Mouse (Mus musculus): ENCODE data around the gene Prn. TPM values are rescaled to one million over a fixed set of nuclear protein-coding genes. Genes with fewer than 3 reads are reported as not detected.

The Prn gene
- polyA plus RNA-seq, 1 experiment from 2014 or later = not detected

DNA sequence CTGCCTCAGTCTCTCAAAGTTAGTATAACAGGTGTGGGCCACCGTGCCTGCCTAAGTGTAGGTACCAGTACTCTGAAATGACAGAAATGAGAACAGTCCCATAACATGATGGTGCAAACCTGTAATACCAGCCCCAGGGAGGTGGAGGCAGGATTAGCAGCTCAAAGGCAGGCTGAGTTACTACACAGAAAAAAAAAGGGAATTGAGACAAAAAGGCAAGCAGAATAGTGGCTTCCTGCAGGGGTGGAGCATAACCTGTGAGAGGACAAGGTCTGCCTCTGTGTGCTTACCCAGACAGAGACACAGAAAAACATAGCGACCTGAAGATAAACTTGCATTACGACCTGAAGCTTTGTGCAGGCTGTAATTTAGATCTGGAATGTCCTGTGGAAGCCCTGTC lies 66.9 kb downstream of the Prn start:
- Histone ChIP-seq H3K4me2 (replicated peaks; ENCODE audit: low read depth) (no peak overlapping the region), H3K4me1 (replicated peaks; ENCODE audit: control insufficient read depth, insufficient read depth, low read length) (no peaks in the 10 kb centered on the region), H3K27ac (ENCODE audit: low read depth, low read length) (no peak overlapping the region), H3K9ac (ENCODE audit: low read depth, low read length) (no peak overlapping the region), H3K27me3 (replicated peaks; ENCODE audit: control insufficient read depth, insufficient read depth, low read length) (no peaks in the 10 kb centered on the region), H3K4me3 (ENCODE audit: low read depth, low read length) (no peak overlapping the region), H3K9me3 (ENCODE audit: control insufficient read depth) (peaks cover 3% of the 10 kb centered on the region; the same call in 1 of the 2 replicates), H3K36me3 (ENCODE audit: control insufficient read depth, insufficient read depth) (no peaks in the 10 kb centered on the region)
- ATAC-seq = no peak
- no peak for TF ChIP-seq CTCF (IDR thresholded peaks at IDR 0.05; ENCODE audit: low read depth)
- 48% methylated on average over 3 of the region's 3 CpGs for WGBS

DNA sequence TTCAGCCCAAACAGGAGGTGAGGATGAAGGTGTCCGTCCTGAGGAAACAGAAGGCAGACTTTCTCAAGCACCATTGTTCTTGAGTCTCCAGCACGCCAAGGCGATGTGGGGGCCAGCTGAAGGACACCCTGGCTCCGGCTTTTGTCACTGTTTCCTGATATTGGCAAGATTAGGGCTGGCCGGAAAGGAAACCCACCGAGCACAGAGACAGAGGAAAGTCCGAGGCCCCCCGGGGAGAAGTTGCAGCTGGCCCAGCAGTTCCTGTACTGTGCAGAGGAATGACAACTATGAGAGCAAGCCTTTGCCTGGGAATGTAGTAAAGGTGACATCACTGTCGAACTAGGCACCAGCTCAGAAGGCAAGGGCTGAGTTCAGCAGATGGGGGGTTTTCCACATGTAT lies 71.1 kb downstream of the Prn start:
- 32% methylated on average over 9 of the region's 9 CpGs for WGBS
- H3K9me3 ChIP-seq (ENCODE audit: control insufficient read depth) = peaks cover 3% of the 10 kb centered on the region; the same call in 1 of the 2 replicates
- no peaks in the 10 kb centered on the region for H3K36me3 ChIP-seq (ENCODE audit: control insufficient read depth, insufficient read depth)
- no peak overlapping the region for H3K4me2 ChIP-seq (replicated peaks; ENCODE audit: low read depth)
- peaks cover 5% of the 10 kb centered on the region; the same call in 1 of the 2 replicates for H3K27me3 ChIP-seq (replicated peaks; ENCODE audit: control insufficient read depth, insufficient read depth, low read length)
- no peak for ATAC-seq
- H3K9ac ChIP-seq (ENCODE audit: low read depth, low read length) = no peak overlapping the region
- no peak overlapping the region for H3K27ac ChIP-seq (ENCODE audit: low read depth, low read length)
- H3K4me3 ChIP-seq (ENCODE audit: low read depth, low read length) = no peak overlapping the region
- no peaks in the 10 kb centered on the region for H3K4me1 ChIP-seq (replicated peaks; ENCODE audit: control insufficient read depth, insufficient read depth, low read length)
- TF ChIP-seq CTCF (IDR thresholded peaks at IDR 0.05; ENCODE audit: low read depth) = no peak

DNA sequence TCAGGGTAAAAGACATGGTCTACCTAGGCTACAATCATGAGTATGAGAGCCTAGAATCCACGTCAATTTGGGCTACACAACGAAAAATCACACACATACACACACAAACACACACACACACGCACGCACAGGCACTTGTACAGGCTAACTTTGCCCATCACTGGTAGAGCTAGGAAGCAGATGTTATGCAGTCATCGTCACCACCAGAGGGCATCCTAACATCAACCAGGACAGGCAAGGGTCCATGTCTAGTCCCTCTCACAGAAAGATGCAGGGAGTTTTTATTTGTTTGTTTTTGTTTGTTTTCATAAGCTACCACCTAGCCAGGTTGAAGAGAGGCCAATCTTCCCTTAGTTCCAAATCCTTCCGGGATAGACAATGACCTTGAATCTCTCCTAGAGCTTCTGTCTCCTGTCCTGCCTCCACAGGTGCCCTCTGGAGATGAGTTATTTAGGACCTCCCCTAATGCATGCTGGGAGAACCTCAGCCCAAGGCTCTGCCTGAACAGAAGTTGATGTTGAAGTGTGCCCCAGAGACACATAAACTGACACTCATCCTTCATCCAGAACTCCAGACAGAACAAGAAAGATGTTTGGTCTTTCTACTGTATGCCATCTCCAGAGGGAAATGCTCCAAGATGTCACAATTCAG lies 72.9 kb downstream of the Prn start:
- Histone ChIP-seq H3K27ac (ENCODE audit: low read depth, low read length) (no peak overlapping the region), H3K4me3 (ENCODE audit: low read depth, low read length) (no peak overlapping the region), H3K9me3 (ENCODE audit: control insufficient read depth) (peaks cover 3% of the 10 kb centered on the region; the same call in 1 of the 2 replicates), H3K9ac (ENCODE audit: low read depth, low read length) (no peak overlapping the region), H3K36me3 (ENCODE audit: control insufficient read depth, insufficient read depth) (no peaks in the 10 kb centered on the region), H3K4me2 (replicated peaks; ENCODE audit: low read depth) (no peak overlapping the region), H3K27me3 (replicated peaks; ENCODE audit: control insufficient read depth, insufficient read depth, low read length) (peaks cover 5% of the 10 kb centered on the region; the same call in 1 of the 2 replicates), H3K4me1 (replicated peaks; ENCODE audit: control insufficient read depth, insufficient read depth, low read length) (no peaks in the 10 kb centered on the region)
- WGBS = 10% methylated on average over 6 of the region's 6 CpGs
- ATAC-seq = no peak
- peak; percentile 98 for TF ChIP-seq CTCF (IDR thresholded peaks at IDR 0.05; ENCODE audit: low read depth)

DNA sequence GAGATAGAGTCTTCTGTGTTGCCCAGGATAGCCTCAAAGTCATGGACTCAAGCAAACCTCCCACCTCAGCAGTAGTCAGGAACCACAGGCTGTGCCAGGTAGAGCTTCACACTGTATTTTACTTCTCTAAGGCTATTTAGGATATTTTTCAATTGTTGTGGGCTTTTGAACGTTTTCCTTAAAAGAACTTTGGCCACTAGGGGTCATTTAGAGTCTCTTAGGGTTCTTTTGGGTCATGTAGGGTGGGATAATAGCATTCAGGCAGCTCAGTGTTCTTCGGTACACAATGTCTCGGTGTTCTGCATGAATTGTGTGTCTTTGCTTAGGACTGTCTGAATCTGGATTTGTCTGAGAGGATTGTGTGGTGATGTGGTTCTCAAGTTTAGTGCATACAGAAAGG lies 78.2 kb downstream of the Prn start:
- Histone ChIP-seq H3K9ac (ENCODE audit: low read depth, low read length) (no peak overlapping the region), H3K27ac (ENCODE audit: low read depth, low read length) (no peak overlapping the region), H3K27me3 (replicated peaks; ENCODE audit: control insufficient read depth, insufficient read depth, low read length) (no peaks in the 10 kb centered on the region), H3K4me2 (replicated peaks; ENCODE audit: low read depth) (no peak overlapping the region), H3K4me1 (replicated peaks; ENCODE audit: control insufficient read depth, insufficient read depth, low read length) (no peaks in the 10 kb centered on the region), H3K9me3 (ENCODE audit: control insufficient read depth) (no peaks in the 10 kb centered on the region), H3K36me3 (ENCODE audit: control insufficient read depth, insufficient read depth) (no peaks in the 10 kb centered on the region), H3K4me3 (ENCODE audit: low read depth, low read length) (no peak overlapping the region)
- peak; percentile 45 for TF ChIP-seq CTCF (IDR thresholded peaks at IDR 0.05; ENCODE audit: low read depth)
- no peak for ATAC-seq
- 48% methylated on average over 3 of the region's 3 CpGs for WGBS

DNA sequence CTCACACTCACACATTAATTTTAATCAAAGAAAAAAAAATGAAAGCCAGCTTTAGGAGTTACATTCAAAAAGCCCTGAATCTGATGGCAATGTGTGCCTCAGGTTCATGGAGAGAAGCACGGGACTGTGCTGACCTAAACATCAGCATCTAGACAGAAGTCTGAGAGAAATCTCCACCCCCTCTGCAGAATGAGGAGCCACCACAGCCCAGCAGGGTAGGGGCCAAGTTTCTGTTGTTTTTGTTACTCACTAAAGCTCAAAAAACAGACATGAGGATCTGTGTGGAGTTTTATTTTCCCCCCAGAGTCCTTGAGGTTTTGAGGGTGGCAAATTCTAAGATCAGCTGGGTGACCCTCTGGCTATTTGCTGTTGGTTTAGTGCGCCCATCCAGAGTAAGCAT lies 78.8 kb downstream of the Prn start:
- no peak for TF ChIP-seq CTCF (IDR thresholded peaks at IDR 0.05; ENCODE audit: low read depth)
- no peaks in the 10 kb centered on the region for H3K9me3 ChIP-seq (ENCODE audit: control insufficient read depth)
- 82% methylated on average over 2 of the region's 2 CpGs for WGBS

DNA sequence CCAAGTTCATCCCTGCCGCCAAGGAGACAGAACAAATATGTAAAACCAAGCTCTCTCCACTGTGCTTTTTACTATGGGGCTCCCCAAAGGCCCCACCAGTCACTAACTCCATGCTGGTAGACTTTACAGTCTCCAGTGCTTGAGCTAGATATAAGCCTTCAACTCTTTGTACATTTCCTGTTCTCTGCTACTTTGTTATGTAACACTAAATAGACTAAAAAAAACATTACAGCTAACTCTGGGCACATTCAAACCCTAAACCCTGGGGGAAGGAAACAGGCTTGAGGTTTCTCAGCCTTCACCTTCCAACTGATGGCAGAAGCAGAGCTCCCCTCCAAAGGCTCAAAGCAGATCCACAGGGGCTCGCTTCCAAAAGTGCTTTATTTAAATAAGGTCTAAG lies 82.7 kb downstream of the Prn start:
- Histone ChIP-seq H3K4me3 (ENCODE audit: low read depth, low read length) (no peak overlapping the region), H3K27ac (ENCODE audit: low read depth, low read length) (no peak overlapping the region), H3K9ac (ENCODE audit: low read depth, low read length) (no peak overlapping the region), H3K4me1 (replicated peaks; ENCODE audit: control insufficient read depth, insufficient read depth, low read length) (no peaks in the 10 kb centered on the region), H3K9me3 (ENCODE audit: control insufficient read depth) (no peaks in the 10 kb centered on the region), H3K4me2 (replicated peaks; ENCODE audit: low read depth) (no peak overlapping the region), H3K27me3 (replicated peaks; ENCODE audit: control insufficient read depth, insufficient read depth, low read length) (no peaks in the 10 kb centered on the region), H3K36me3 (ENCODE audit: control insufficient read depth, insufficient read depth) (peaks cover 4% of the 10 kb centered on the region; the same call in 1 of the 2 replicates)
- ATAC-seq = no peak
- WGBS = 80% methylated on average over 2 of the region's 2 CpGs
- no peak for TF ChIP-seq CTCF (IDR thresholded peaks at IDR 0.05; ENCODE audit: low read depth)

More for the DNA sequence above, 78.8 kb downstream of the Prn start:
- Histone ChIP-seq H3K4me2 (replicated peaks; ENCODE audit: low read depth) (no peak overlapping the region), H3K4me3 (ENCODE audit: low read depth, low read length) (no peak overlapping the region), H3K4me1 (replicated peaks; ENCODE audit: control insufficient read depth, insufficient read depth, low read length) (no peaks in the 10 kb centered on the region), H3K27me3 (replicated peaks; ENCODE audit: control insufficient read depth, insufficient read depth, low read length) (no peaks in the 10 kb centered on the region), H3K36me3 (ENCODE audit: control insufficient read depth, insufficient read depth) (no peaks in the 10 kb centered on the region), H3K27ac (ENCODE audit: low read depth, low read length) (no peak overlapping the region), H3K9ac (ENCODE audit: low read depth, low read length) (no peak overlapping the region)
- no peak for ATAC-seq

Measured in intestine, postnatal 0 days (tissue).